Mouse (Mus musculus) cerebellum, adult 2 months (tissue): ENCODE results near the gene Mgat4d.

Source experiments
- CTCF ChIP-seq: fragments of 200-500 bp; IDR thresholded peaks from 2 replicates; pipeline ENCODE4 v1.5.1; 2011; ENCODE audit warnings: low read depth, mild to moderate bottlenecking, control low read depth, low read length, moderate library complexity, borderline replicate concordance; ENCODE audit not compliant: insufficient read depth
- POLR2A ChIP-seq: fragments of 200-500 bp; IDR thresholded peaks from 2 replicates; pipeline ENCODE4 v1.6.1; 2011; ENCODE audit warnings: low read length, control low read depth, borderline replicate concordance; ENCODE audit not compliant: insufficient read depth

GRCm38 (mm10) chr8:83417970-83418369 lies 69.7 kb downstream of the Mgat4d start:
- no peak for TF ChIP-seq POLR2A
- TF ChIP-seq CTCF = no peak
